Mouse (Mus musculus): ENCODE results near the gene Fhit.

Fhit gene

DNA sequence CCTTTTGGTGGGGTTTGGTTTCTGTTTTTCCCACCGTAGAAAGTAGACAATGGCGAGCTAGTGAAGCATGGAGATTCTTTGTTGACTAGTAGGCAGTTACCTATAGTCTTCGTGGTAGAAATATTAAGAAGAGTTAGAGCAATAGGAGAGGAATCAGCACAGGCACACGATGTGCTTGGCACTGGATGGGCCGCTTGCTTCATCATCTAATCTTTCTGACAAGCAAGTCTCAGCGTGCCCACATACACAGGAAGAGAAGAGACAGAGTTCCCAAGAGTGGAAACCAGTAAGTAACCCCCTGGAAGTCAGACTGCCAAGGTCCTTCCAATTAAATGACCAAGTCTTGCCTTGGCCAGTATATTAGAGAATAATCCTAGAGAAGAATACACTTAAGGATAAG lies 797.6 kb downstream of the Fhit start:
- no peak for DNase-seq (ENCODE audit: low spot score in 2 of 2)

DNA sequence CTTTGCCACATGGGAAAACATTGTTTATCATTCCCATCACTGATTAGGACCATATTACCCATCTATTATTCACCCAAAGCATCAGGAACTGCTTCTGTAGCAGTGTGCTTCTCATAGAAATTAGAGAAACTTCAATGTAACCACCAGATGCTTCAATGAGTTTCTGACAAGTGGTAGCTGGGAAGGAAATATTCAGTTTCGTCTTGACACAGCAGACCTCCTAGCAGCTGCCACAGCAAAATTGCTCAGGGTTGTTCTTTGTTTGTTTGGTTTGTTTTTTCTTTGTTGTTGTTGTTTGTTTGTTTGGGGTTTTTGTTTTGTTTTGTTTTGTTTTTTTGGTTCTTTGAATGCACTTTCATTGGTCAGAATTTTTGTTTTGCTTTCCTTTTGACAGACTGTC lies 798.5 kb downstream of the Fhit start:
- DNase-seq (ENCODE audit: low spot score in 2 of 2), result no peak

GRCm38 (mm10) chr14:10345905-10346304 lies 815.9 kb downstream of the Fhit start:
- DNase-seq (ENCODE audit: low spot score in 2 of 2), result no peak

- DNase-seq (ENCODE audit: low spot score in 2 of 2), result no peak
These were observed 817.8 kb downstream of the Fhit start for GRCm38 (mm10) chr14:10344064-10344463.

DNA sequence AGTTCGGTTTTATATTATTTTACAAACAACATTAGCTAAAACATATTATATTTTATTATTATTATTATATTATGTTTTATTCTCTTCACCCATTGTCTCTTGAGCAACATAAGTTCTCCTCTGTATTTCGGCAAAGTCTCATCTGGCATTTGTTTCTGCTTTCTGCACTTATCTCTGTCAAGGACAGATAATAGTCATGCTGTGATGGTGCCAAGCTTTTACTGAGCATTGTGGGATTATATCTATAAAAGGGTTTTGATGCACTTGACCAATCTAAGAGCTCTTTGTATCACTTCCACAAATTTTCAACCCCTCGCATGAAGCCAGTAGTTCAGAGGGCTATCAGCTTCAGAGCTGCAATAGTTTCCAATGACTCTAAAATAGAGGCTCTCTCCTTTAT lies 845.1 kb downstream of the Fhit start:
- no peak for DNase-seq (ENCODE audit: low spot score in 2 of 2)

GRCm38 (mm10) chr14:10312190-10312589 lies 849.6 kb downstream of the Fhit start:
- no peak for DNase-seq (ENCODE audit: low spot score in 2 of 2)

- DNase-seq (ENCODE audit: low spot score in 2 of 2), result no peak
These were observed 856.5 kb downstream of the Fhit start for GRCm38 (mm10) chr14:10305286-10305685.

DNA sequence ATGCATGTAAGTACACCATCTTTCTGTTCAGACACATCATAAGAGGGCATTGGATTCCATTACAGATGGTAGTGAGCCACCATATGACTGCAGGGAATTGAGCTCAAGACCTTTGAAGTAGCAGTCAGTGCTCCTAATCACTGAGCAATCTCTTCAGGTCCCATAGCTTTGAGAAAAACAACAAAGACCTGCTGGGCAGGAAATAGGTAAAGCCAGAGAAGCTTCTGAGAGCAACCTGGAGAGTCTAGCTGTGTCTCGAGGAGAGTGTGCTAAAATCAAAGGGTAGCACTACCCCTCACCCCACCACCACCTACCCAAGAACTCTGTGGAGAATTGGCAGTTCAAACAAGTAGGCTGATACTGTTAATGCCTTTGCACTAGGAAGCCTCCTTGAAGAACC lies 860.3 kb downstream of the Fhit start:
- DNase-seq (ENCODE audit: low spot score in 2 of 2), result no peak

DNA sequence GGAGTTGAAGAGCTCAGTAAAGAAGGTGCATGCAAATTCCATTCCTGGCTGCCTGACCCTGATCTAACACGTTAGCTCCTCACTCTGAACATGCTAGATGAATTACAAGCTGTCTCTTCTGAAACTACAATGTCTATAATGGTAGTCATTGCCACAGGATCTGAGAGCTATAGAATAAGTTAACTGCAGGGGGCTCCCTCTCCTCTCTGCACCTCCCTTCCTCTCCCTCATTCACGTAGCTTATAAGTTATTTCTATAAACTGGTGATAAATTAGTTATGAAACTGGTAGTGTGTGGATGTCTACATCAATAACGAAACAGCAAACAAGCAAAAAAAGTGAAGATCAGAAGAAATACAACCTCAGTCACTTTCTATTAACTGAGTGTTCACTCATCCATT lies 860.9 kb downstream of the Fhit start:
- DNase-seq (ENCODE audit: low spot score in 2 of 2), result no peak

DNA sequence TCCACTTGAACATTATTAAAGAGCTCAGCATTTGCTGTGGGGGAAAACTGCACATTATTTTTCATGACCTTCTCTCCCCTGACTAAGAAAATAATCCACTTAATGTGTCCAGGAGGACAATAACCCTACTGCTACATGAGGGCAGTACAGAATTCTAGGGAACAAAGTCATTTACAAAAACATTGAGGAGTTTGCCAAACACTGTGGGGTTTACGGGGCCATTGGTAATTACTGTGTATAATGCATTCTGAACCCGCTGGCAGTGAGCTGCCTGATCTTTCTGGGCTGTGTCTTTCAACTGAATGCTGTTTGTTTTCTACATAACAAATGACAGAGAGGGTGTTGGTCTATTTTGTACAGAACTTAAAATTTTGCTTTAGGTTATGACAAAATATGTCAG lies 862.8 kb downstream of the Fhit start:
- DNase-seq (ENCODE audit: low spot score in 2 of 2), result no peak

- no peak for DNase-seq (ENCODE audit: low spot score in 2 of 2)
These were observed 872.8 kb downstream of the Fhit start for GRCm38 (mm10) chr14:10289043-10289442.

DNA sequence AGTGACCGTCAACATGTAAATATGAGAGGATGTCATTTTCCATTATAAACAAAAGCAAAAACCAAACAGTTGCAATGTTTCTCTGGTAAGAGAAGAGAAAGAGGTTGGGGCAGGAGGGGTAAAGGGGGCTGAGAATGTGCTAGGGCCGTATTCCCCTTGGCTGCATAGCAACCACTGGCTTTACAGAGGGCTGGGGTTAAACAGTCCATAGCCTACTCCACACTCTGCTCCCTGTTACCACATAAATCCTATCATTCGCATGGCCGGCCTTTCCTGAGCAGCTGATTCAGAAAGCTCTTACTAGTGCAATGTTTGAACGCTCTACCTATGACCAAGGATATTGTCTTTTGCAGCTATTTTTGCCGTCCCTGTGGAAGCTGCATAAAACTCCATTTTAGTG lies 875.8 kb downstream of the Fhit start:
- DNase-seq (ENCODE audit: low spot score in 2 of 2), result no peak

GRCm38 (mm10) chr14:10228708-10229107 lies 933.1 kb downstream of the Fhit start:
- no peak for DNase-seq (ENCODE audit: low spot score in 2 of 2)

GRCm38 (mm10) chr14:10221847-10222246 lies 940.0 kb downstream of the Fhit start:
- no peak for DNase-seq (ENCODE audit: low spot score in 2 of 2)

- DNase-seq (ENCODE audit: low spot score in 2 of 2), result no peak
These were observed 948.6 kb downstream of the Fhit start for GRCm38 (mm10) chr14:10213216-10213615.

DNA sequence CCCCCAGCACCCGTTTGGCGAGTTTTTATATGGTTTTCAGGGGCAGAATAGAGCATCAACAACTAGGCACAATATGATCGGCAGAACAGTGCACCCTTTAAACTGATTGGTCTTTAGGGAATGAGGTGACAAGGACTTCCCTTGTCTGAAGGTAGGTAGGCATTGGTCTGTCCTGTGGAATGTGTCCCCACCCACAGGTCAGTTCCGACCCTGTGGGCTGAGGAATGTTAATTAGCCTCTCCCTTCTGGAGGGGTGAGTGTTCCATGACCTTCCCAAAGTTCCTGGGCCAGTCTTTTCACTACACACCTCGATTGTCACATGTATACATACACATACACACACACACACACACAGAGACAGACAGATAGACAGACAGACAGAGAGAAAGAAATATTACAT lies 950.7 kb downstream of the Fhit start:
- DNase-seq (ENCODE audit: low spot score in 2 of 2), result no peak

DNA sequence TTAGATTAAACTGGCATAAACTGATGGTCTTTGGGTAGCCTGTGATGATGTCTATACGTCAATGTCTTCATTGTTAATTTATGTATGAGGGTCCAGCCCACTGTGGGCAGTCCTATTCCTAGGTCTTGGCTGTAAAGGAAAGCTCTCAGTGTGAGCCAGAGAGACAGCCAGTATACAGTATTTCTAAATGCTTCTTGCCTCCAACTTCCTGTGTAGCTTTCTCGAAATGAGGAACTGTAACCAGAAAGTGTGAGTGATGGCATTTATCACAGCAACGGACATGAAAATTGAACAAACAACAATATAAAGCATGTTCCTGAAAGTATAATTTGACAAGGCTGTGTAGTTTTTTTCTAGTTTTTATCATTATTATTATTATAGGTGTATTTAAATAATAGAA lies 952.8 kb downstream of the Fhit start:
- no peak for DNase-seq (ENCODE audit: low spot score in 2 of 2)

DNA sequence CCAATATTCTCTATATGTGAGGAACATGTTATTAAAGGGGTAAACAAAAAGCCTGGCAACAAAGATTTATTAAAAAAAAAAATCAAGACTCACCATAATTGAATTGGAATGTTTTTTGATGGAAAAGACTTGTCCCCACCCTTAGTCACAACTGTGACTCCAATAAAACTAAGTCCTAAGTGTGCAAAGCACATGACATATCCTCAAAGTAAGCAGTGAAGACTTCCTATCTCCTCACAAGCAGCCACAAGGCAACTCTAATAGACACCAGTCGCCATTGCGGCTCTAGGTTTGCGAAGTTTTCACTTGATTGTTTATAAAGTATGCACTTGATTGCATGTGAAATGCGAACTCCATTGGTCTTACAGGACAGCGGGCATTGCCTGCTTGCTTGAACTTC lies 956.1 kb downstream of the Fhit start:
- DNase-seq (ENCODE audit: low spot score in 2 of 2), result no peak

- DNase-seq (ENCODE audit: low spot score in 2 of 2), result no peak
These were observed 956.5 kb downstream of the Fhit start for GRCm38 (mm10) chr14:10205290-10205689.

DNA sequence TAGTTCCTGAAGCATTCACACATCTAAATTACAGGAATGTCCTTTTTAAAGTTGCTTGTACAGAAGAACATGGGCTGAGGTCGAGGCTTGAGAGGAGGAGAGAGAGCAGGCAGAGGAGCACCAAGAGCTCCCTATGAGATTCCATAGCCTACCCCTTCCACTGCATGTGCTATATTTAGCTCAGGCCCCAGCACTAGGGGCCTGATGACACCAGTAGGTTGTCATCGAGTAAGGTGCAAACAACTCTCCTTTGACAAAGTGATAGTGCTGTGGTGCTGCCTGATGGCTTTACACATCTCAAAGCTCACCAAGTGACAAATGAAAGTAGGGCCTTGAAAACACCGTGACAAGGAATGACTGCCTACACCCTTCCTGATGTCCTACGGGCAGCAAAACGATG lies 967.7 kb downstream of the Fhit start:
- DNase-seq (ENCODE audit: low spot score in 2 of 2), result no peak

DNA sequence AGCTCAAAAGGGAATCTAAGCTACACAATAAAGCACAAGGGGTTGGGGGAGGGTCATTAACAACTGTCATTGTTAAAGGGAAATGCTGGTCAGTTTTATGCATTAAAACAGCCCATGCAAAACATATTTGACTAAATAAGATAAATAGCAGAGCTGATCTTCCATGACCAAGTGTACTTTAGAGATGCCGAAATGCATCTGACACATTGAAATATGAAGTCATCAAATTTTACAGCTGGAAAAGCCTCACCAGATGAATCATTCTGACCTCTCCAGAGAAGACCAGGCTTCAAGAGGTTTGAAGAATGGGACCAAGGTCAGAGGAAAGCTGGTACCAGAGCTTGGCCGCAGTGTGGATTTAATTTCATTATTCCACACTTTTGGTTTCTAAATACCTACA lies 990.1 kb downstream of the Fhit start:
- DNase-seq (ENCODE audit: low spot score in 2 of 2), result no peak

- DNase-seq (ENCODE audit: low spot score in 2 of 2), result no peak
These were observed 995.0 kb downstream of the Fhit start for GRCm38 (mm10) chr14:10166641-10167429.

- DNase-seq (ENCODE audit: low spot score in 2 of 2), result no peak
These were observed 1012.0 kb downstream of the Fhit start for GRCm38 (mm10) chr14:10149872-10150271.

- DNase-seq (ENCODE audit: low spot score in 2 of 2), result no peak
These were observed 1022.5 kb downstream of the Fhit start for GRCm38 (mm10) chr14:10139311-10139710.

Data from cerebellum, postnatal 4 days (tissue).